Mouse (Mus musculus): Measurements from ENCODE around the gene Bicdl1. TPM values are rescaled to one million over a fixed set of nuclear protein-coding genes. Genes with fewer than 3 reads are reported as not detected.

Gene Bicdl1
- polyA plus RNA-seq, 1 experiment from 2014 or later, result 2.9 TPM

- no peak for ATAC-seq
- no peaks in the 10 kb centered on the region for H3K36me3 ChIP-seq
- no peak overlapping the region for H3K27ac ChIP-seq
- H3K4me2 ChIP-seq, result no peak overlapping the region
- H3K4me1 ChIP-seq, result no peaks in the 10 kb centered on the region
- no peaks in the 10 kb centered on the region for H3K9me3 ChIP-seq (replicated peaks)
- no peak overlapping the region for H3K4me3 ChIP-seq
- peaks cover 10% of the 10 kb centered on the region for H3K27me3 ChIP-seq (replicated peaks)
- no peak overlapping the region for H3K9ac ChIP-seq
- 77% methylated on average over 10 of the region's 10 CpGs for WGBS (ENCODE audit: insufficient replicate concordance)
Observed at GRCm38 (mm10) chr5:115724422-115724821, 7.0 kb downstream of the Bicdl1 start.

GRCm38 (mm10) chr5:115722188-115722959 is 9.0 kb downstream of the Bicdl1 start:
- 50% methylated on average over 21 of the region's 21 CpGs for whole genome bisulfite sequencing (ENCODE audit: insufficient replicate concordance)
- H3K4me3 ChIP-seq, result no peak overlapping the region
- no peak overlapping the region for H3K9ac ChIP-seq
- no peak for ATAC-seq
- no peaks in the 10 kb centered on the region for H3K4me1 ChIP-seq
- H3K27ac ChIP-seq, result no peak overlapping the region
- no peak overlapping the region for H3K4me2 ChIP-seq
- H3K36me3 ChIP-seq, result no peaks in the 10 kb centered on the region
- peaks cover 3% of the 10 kb centered on the region; the same call in 1 of the 2 replicates for H3K27me3 ChIP-seq (replicated peaks)
- no peaks in the 10 kb centered on the region for H3K9me3 ChIP-seq (replicated peaks)

- H3K9ac ChIP-seq, result no peak overlapping the region
- H3K9me3 ChIP-seq (replicated peaks), result no peaks in the 10 kb centered on the region
- H3K27ac ChIP-seq, result no peak overlapping the region
- no peak for ATAC-seq
- H3K4me3 ChIP-seq, result no peak overlapping the region
- no peaks in the 10 kb centered on the region for H3K36me3 ChIP-seq
- H3K4me2 ChIP-seq, result no peak overlapping the region
- H3K4me1 ChIP-seq, result no peaks in the 10 kb centered on the region
- peaks cover 3% of the 10 kb centered on the region; the same call in 1 of the 2 replicates for H3K27me3 ChIP-seq (replicated peaks)
- WGBS (ENCODE audit: insufficient replicate concordance), result 43% methylated on average over 3 of the region's 3 CpGs
Observed at GRCm38 (mm10) chr5:115720761-115721160, 10.7 kb downstream of the Bicdl1 start.

- Histone ChIP-seq H3K27me3 (replicated peaks) (peaks cover 7% of the 10 kb centered on the region; the same call in 1 of the 2 replicates), H3K9ac (no peak overlapping the region), H3K27ac (no peak overlapping the region), H3K9me3 (replicated peaks) (no peaks in the 10 kb centered on the region), H3K4me2 (no peak overlapping the region), H3K36me3 (no peaks in the 10 kb centered on the region), H3K4me1 (no peaks in the 10 kb centered on the region), H3K4me3 (no peak overlapping the region)
- WGBS (ENCODE audit: insufficient replicate concordance), result 70% methylated on average over 3 of the region's 3 CpGs
- ATAC-seq, result no peak
Observed at GRCm38 (mm10) chr5:115717693-115718092, 13.7 kb downstream of the Bicdl1 start.

GRCm38 (mm10) chr5:115717106-115717505 is 14.3 kb downstream of the Bicdl1 start:
- H3K4me3 ChIP-seq, result no peak overlapping the region
- H3K9me3 ChIP-seq (replicated peaks), result no peaks in the 10 kb centered on the region
- H3K36me3 ChIP-seq, result no peaks in the 10 kb centered on the region
- no peaks in the 10 kb centered on the region for H3K4me1 ChIP-seq
- peaks cover 7% of the 10 kb centered on the region; the same call in 1 of the 2 replicates for H3K27me3 ChIP-seq (replicated peaks)
- WGBS (ENCODE audit: insufficient replicate concordance), result 57% methylated on average over 3 of the region's 3 CpGs
- ATAC-seq, result no peak
- H3K4me2 ChIP-seq, result no peak overlapping the region
- H3K9ac ChIP-seq, result no peak overlapping the region
- H3K27ac ChIP-seq, result no peak overlapping the region

- H3K9me3 ChIP-seq (replicated peaks), result no peaks in the 10 kb centered on the region
- no peak overlapping the region for H3K4me2 ChIP-seq
- no peak overlapping the region for H3K27ac ChIP-seq
- H3K9ac ChIP-seq, result no peak overlapping the region
- H3K4me1 ChIP-seq, result no peaks in the 10 kb centered on the region
- 33% methylated on average over 6 of the region's 6 CpGs for WGBS (ENCODE audit: insufficient replicate concordance)
- no peak for ATAC-seq
- H3K4me3 ChIP-seq, result no peak overlapping the region
- no peaks in the 10 kb centered on the region for H3K36me3 ChIP-seq
- peaks cover 7% of the 10 kb centered on the region; the same call in 1 of the 2 replicates for H3K27me3 ChIP-seq (replicated peaks)
Observed at GRCm38 (mm10) chr5:115716426-115716825, 15.0 kb downstream of the Bicdl1 start.

GRCm38 (mm10) chr5:115714761-115715160 is 16.7 kb downstream of the Bicdl1 start:
- Histone ChIP-seq H3K36me3 (no peaks in the 10 kb centered on the region), H3K4me2 (no peak overlapping the region), H3K9me3 (replicated peaks) (no peaks in the 10 kb centered on the region), H3K27ac (no peak overlapping the region), H3K4me1 (no peaks in the 10 kb centered on the region), H3K9ac (no peak overlapping the region), H3K4me3 (no peak overlapping the region), H3K27me3 (replicated peaks) (peaks cover 7% of the 10 kb centered on the region; the same call in 1 of the 2 replicates)
- no peak for ATAC-seq
- WGBS (ENCODE audit: insufficient replicate concordance), result 80% methylated on average over 7 of the region's 7 CpGs

GRCm38 (mm10) chr5:115712487-115712886 is 18.9 kb downstream of the Bicdl1 start:
- no peak overlapping the region for H3K4me2 ChIP-seq
- peaks cover 4% of the 10 kb centered on the region; the same call in 1 of the 2 replicates for H3K27me3 ChIP-seq (replicated peaks)
- 42% methylated on average over 6 of the region's 6 CpGs for WGBS (ENCODE audit: insufficient replicate concordance)
- no peaks in the 10 kb centered on the region for H3K9me3 ChIP-seq (replicated peaks)
- no peaks in the 10 kb centered on the region for H3K4me1 ChIP-seq
- no peak overlapping the region for H3K4me3 ChIP-seq
- H3K36me3 ChIP-seq, result no peaks in the 10 kb centered on the region
- H3K9ac ChIP-seq, result no peak overlapping the region
- no peak overlapping the region for H3K27ac ChIP-seq
- no peak for ATAC-seq

- Histone ChIP-seq H3K9ac (no peak overlapping the region), H3K4me3 (no peak overlapping the region), H3K27ac (no peak overlapping the region), H3K36me3 (no peaks in the 10 kb centered on the region), H3K9me3 (replicated peaks) (no peaks in the 10 kb centered on the region), H3K4me2 (no peak overlapping the region), H3K27me3 (replicated peaks) (peaks cover 4% of the 10 kb centered on the region; the same call in 1 of the 2 replicates), H3K4me1 (no peaks in the 10 kb centered on the region)
- WGBS (ENCODE audit: insufficient replicate concordance), result 52% methylated on average over 11 of the region's 11 CpGs
- ATAC-seq, result no peak
Observed at GRCm38 (mm10) chr5:115711636-115712419, 19.6 kb downstream of the Bicdl1 start.

GRCm38 (mm10) chr5:115710171-115710570 is 21.2 kb downstream of the Bicdl1 start:
- no peak for ATAC-seq
- no peak overlapping the region for H3K4me3 ChIP-seq
- 72% methylated on average over 4 of the region's 4 CpGs for WGBS (ENCODE audit: insufficient replicate concordance)

GRCm38 (mm10) chr5:115708930-115709329 is 22.5 kb downstream of the Bicdl1 start:
- no peak overlapping the region for H3K4me2 ChIP-seq
- H3K4me3 ChIP-seq, result no peak overlapping the region
- no peak for ATAC-seq
- no peaks in the 10 kb centered on the region for H3K36me3 ChIP-seq
- H3K4me1 ChIP-seq, result no peaks in the 10 kb centered on the region
- no peak overlapping the region for H3K27ac ChIP-seq
- H3K9me3 ChIP-seq (replicated peaks), result no peaks in the 10 kb centered on the region
- H3K27me3 ChIP-seq (replicated peaks), result 0 out of 2 replicates have a peak, but pooled peaks cover 4% of the 10 kb centered on the region
- no peak overlapping the region for H3K9ac ChIP-seq
- WGBS (ENCODE audit: insufficient replicate concordance), result 37% methylated on average over 3 of the region's 3 CpGs

More at GRCm38 (mm10) chr5:115710171-115710570, 21.2 kb downstream of the Bicdl1 start:
- Histone ChIP-seq H3K9ac (no peak overlapping the region), H3K27me3 (replicated peaks) (0 out of 2 replicates have a peak, but pooled peaks cover 4% of the 10 kb centered on the region), H3K9me3 (replicated peaks) (no peaks in the 10 kb centered on the region), H3K4me2 (no peak overlapping the region), H3K27ac (no peak overlapping the region), H3K36me3 (no peaks in the 10 kb centered on the region), H3K4me1 (no peaks in the 10 kb centered on the region)

- 45% methylated on average over 3 of the region's 3 CpGs for WGBS (ENCODE audit: insufficient replicate concordance)
- Histone ChIP-seq H3K27me3 (replicated peaks) (peaks cover 7% of the 10 kb centered on the region; the same call in 1 of the 2 replicates), H3K9ac (no peak overlapping the region), H3K36me3 (no peaks in the 10 kb centered on the region), H3K27ac (no peak overlapping the region), H3K9me3 (replicated peaks) (no peaks in the 10 kb centered on the region), H3K4me3 (no peak overlapping the region), H3K4me1 (no peaks in the 10 kb centered on the region), H3K4me2 (no peak overlapping the region)
- no peak for ATAC-seq
Observed at GRCm38 (mm10) chr5:115701981-115702380, 29.4 kb downstream of the Bicdl1 start.

Data from liver, embryonic 12.5 days (tissue).